Mouse (Mus musculus): ENCODE data around the gene Maip1.

DNA sequence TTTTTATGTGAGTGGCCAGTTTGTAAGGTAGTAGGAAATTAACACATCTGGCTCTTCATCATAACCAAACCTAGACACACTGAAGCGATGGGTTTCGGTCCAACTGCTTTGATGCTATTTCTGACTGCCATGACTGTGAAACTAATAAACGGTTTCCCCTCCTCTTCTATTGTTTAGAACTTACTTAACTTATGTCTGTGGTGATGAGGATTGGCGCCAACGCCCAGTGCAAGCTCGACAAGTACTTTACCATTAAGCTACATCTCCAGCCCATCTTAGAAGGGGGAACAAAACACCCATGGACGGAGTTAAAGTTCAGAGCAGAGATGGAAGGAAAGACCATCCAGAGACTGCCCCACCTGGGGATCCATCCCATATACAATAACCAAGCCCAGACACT is 27.0 kb downstream of the Maip1 start:
- TF ChIP-seq CTCF (IDR thresholded peaks at IDR 0.05; ENCODE audit: low read depth) (no peak), EP300 (IDR thresholded peaks at IDR 0.05; ENCODE audit: low read depth) (no peak)
